Mouse (Mus musculus) kidney, embryonic 14.5 days (tissue): ENCODE results near the gene Btnl9. TPM values are rescaled to one million over a fixed set of nuclear protein-coding genes. Genes with fewer than 3 reads are reported as not detected.
A peak's percentile ranks its signal among the peaks of the same experiment; 100 is the strongest.

Source experiments
- ATAC-seq: fragments of 200-750 bp; cut with Nextera tagmentation; 2 replicates; pipeline ENCODE4 v1.8.0; 2017; ENCODE audit warnings: moderate number of reproducible peaks, mild to moderate bottlenecking, moderate TSS enrichment, moderate library complexity; ENCODE audit not compliant: low FRiP score, low TSS enrichment
- H3K27ac ChIP-seq: fragments of 300-500 bp; sonication (generic); 2 replicates; pipeline ENCODE4 v1.5.1; 2014; ENCODE audit warnings: low read depth, mild to moderate bottlenecking, low read length, moderate library complexity, mixed read lengths
- H3K27me3 ChIP-seq: fragments of 300-500 bp; sonication (generic); 2 replicates; pipeline ENCODE4 v1.6.1; 2014; ENCODE audit warnings: mild to moderate bottlenecking, low read length; ENCODE audit not compliant: control insufficient read depth, insufficient read depth
- H3K36me3 ChIP-seq: fragments of 300-500 bp; sonication (generic); 2 replicates; pipeline ENCODE4 v1.6.1; 2014; ENCODE audit warnings: low read length, mixed read lengths; ENCODE audit not compliant: control insufficient read depth, insufficient read depth
- H3K4me1 ChIP-seq: fragments of 300-500 bp; sonication (generic); 2 replicates; pipeline ENCODE4 v1.6.1; 2014; ENCODE audit warnings: low read length, mixed read lengths; ENCODE audit not compliant: control insufficient read depth, insufficient read depth
- H3K4me2 ChIP-seq: fragments of 300-500 bp; sonication (generic); replicated peaks from 2 replicates; pipeline ENCODE4 v1.6.1; 2014; ENCODE audit warnings: low read depth, mild to moderate bottlenecking, low read length
- H3K4me3 ChIP-seq: fragments of 300-500 bp; sonication (generic); 2 replicates; pipeline ENCODE4 v1.5.1; 2014; ENCODE audit warnings: mild to moderate bottlenecking, low read length
- H3K9ac ChIP-seq: fragments of 300-500 bp; sonication (generic); 2 replicates; pipeline ENCODE4 v1.6.1; 2014; ENCODE audit warnings: low read depth, mild to moderate bottlenecking, low read length, moderate library complexity
- H3K9me3 ChIP-seq: fragments of 300-500 bp; sonication (generic); 2 replicates; pipeline ENCODE4 v1.6.1; 2016; ENCODE audit warnings: low read length; ENCODE audit not compliant: control insufficient read depth
- WGBS: fragments of 180-500 bp; shearing (Covaris S2); extraction: QIAGEN DNeasy Blood & Tissue Kit; methylation state at CpG from one replicate; pipeline ENCODE4 v1.1.7; 2014; 5-methylcytosine and 5-hydroxymethylcytosine counted together
- polyA plus RNA-seq: library from polyadenylated mRNA; unstranded; fragments of >200 nt; fragmentation: Nextera tagmentation; extraction: Ambion mirVana; gene quantifications from 2 replicates; pipeline ENCODE4 v1.2.1, GENCODE M21; 2014

The Btnl9 gene
- polyA plus RNA-seq = 1.6 and 3.1 TPM in 2 replicates

DNA sequence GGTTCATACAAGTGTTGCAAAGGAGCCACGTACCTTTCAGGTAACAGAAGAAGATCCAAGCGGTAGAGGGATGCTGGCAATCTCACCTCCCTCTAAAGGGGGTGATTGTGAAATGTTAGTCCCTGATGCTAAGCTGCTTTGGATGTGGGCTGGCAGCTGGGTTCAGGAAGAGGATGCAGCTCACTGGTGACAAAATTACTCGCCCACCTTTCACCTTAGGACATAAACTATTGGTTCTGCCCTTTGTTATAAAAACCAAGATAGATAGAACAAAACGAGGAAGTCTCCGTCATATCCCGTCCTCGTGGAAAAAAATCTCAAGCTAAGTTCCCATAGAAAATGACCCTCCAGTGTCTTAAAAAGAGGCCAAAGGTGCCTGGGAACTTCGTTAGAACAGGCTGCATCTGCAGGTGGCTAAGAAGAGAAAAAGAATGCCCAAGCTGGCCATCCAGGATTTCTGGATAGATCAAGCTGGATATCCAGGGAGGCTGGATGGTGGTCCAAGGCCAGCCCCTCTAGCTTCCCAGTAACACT, at the start of gene Btnl9:
TSS of gene Btnl9 (minus strand) at position 205 of the 534 bp plus-strand sequence.
- H3K4me2 ChIP-seq = no peak within 1 kb of the TSS; the same call in 1 of the 2 replicates
- H3K36me3 ChIP-seq = no peaks in the 10 kb centered on the region
- H3K4me3 ChIP-seq = no peak within 1 kb of the TSS
- no peaks in the 10 kb centered on the region for H3K9me3 ChIP-seq
- no peaks in the 10 kb centered on the region for H3K4me1 ChIP-seq
- ATAC-seq = no peak
- WGBS = 67% methylated on average over 8 of the region's 8 CpGs
- no peak within 1 kb of the TSS for H3K27ac ChIP-seq
- H3K9ac ChIP-seq = no peak within 1 kb of the TSS
- no peaks in the 10 kb centered on the region for H3K27me3 ChIP-seq

DNA sequence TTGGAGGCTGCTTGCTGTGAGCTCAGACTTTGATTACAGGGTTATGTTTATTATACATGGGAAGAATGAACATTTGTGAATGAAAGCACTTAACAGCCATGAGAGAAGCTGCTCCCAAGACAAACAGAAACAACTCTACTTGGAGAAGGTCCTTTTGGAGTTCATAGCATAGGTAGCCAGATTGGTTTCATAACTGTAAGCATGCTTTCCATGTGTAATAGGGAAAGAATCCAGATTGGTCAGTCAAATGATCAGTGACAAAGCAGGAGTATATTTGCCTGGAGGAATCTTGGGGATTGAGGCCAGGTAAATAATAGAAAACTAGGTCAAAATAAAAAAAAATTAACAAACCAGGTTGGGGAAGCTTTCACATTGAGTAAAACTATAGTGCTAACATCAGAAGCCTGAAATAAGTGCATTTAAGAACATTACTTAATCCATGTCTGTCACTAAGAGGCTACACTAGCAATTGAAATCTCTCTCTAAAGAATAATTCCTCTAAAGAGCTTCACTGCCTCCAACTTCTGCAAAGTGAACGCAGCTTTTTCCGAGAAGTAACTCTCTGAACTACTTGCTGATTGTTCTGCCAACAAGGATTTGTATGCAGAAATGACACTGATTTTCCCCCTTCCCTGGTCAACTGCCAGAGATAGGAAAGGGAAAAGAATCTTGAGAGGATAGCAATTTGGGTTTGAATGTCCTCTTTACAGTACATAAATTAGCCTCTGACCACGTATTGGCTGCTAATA, 48.7 kb upstream of the Btnl9 start:
- no peak for ATAC-seq
- Histone ChIP-seq H3K4me3 (no peak overlapping the region), H3K4me1 (no peaks in the 10 kb centered on the region), H3K4me2 (no peak overlapping the region), H3K9ac (no peak overlapping the region), H3K9me3 (0 out of 2 replicates have a peak, but pooled peaks cover 3% of the 10 kb centered on the region), H3K27ac (no peak overlapping the region), H3K27me3 (no peaks in the 10 kb centered on the region), H3K36me3 (no peaks in the 10 kb centered on the region)
- 72% methylated on average over 3 of the region's 3 CpGs for WGBS

DNA sequence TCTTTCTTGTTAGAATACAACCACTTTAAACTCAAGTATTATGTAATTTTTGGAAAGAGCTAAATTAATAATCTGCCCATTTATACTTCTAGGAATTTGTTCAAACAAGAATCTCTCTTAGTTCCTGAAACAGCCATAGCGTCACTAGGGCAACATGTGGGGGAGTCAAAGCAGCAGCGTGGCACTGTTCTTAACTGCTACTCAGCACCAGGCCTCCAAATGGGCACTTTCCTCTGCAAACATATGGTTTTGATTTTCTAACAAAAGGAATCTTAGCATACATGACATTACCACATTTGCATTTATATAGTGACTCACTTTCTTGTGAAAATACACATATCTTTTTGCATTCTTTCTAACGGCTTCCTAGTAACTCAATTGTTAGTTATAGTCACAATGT, 45.8 kb upstream of the Btnl9 start:
- no peak for ATAC-seq
- Histone ChIP-seq H3K4me3 (no peak overlapping the region), H3K4me2 (no peak overlapping the region), H3K27me3 (no peaks in the 10 kb centered on the region), H3K4me1 (no peaks in the 10 kb centered on the region), H3K36me3 (no peaks in the 10 kb centered on the region), H3K27ac (no peak overlapping the region), H3K9me3 (no peaks in the 10 kb centered on the region), H3K9ac (no peak overlapping the region)
- 75% methylated on average over 3 of the region's 3 CpGs for WGBS

DNA sequence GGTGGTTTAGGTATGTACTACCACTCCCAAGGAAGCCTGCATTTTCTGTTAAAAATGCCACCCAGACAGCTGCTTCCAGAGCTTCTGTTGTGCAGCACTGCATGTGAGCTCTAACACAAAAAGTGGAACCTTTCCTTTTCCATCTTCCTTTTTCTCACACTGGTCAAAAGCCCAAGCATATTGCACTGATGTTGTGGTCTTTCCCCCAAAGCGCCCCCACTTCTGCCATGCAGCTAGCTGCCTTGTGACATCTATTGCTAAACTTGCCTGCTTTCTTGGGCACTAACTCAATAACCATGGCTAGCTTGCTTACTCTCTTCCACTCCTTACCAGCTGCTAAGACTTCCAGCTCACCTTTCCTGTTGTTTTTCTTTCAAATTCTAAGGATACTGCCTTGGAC, 37.5 kb upstream of the Btnl9 start:
- no peak for ATAC-seq
- no peak overlapping the region for H3K4me3 ChIP-seq
- no peak overlapping the region for H3K4me2 ChIP-seq
- 85% methylated on average over 1 of the region's 1 CpGs for WGBS
- H3K27me3 ChIP-seq = no peaks in the 10 kb centered on the region
- no peaks in the 10 kb centered on the region for H3K4me1 ChIP-seq
- no peak overlapping the region for H3K9ac ChIP-seq
- H3K9me3 ChIP-seq = no peaks in the 10 kb centered on the region
- H3K27ac ChIP-seq = no peak overlapping the region
- H3K36me3 ChIP-seq = no peaks in the 10 kb centered on the region

DNA sequence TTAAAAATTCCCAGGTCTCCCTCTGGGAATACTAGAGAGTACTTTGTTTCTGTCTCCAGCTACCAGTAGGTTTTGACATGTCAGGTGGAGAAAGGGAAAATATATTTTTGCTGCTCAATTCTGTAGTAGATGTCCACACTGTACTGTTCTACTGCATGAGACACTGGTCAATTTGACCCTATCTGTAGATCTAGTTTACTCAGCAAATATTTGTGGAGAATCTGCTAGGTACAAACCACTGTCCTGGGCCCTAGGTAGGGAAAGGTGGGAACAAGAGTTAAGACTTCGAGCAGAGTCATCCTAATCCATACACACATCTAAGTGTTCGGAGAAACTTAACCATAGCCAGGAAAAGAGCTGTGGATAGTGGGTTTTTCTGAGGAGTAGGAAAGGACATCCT, 32.3 kb upstream of the Btnl9 start:
- no peak overlapping the region for H3K4me3 ChIP-seq
- H3K4me2 ChIP-seq = no peak overlapping the region
- H3K9ac ChIP-seq = no peak overlapping the region
- H3K36me3 ChIP-seq = peaks cover 34% of the 10 kb centered on the region
- no peak for ATAC-seq
- no peaks in the 10 kb centered on the region for H3K9me3 ChIP-seq
- H3K27me3 ChIP-seq = no peaks in the 10 kb centered on the region
- H3K27ac ChIP-seq = no peak overlapping the region
- 98% methylated on average over 2 of the region's 2 CpGs for WGBS
- no peaks in the 10 kb centered on the region for H3K4me1 ChIP-seq

DNA sequence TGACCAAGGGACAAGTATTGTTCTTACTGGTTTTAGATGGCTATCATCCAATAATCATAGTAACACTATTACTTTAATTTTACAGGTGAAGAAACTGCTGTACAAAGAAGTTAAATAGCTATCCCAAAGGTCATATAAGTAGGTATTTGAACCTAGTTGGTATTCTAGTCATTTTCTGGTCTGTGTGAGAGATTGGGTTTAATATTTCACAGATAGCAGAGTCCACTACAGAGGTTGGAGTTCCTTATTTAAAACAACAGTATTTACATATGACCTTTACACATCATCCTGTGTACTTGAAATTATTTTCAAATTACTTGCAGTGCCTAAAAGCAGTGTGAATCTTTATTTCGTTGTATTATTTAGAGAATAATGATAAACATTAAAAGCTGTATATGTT, 26.5 kb upstream of the Btnl9 start:
- H3K27ac ChIP-seq = no peak overlapping the region
- no peaks in the 10 kb centered on the region for H3K9me3 ChIP-seq
- peaks cover 49% of the 10 kb centered on the region for H3K36me3 ChIP-seq
- no peak overlapping the region for H3K4me2 ChIP-seq
- H3K9ac ChIP-seq = no peak overlapping the region
- ATAC-seq = no peak
- no peaks in the 10 kb centered on the region for H3K4me1 ChIP-seq
- no peak overlapping the region for H3K4me3 ChIP-seq
- 100% methylated on average over 1 of the region's 1 CpGs for WGBS
- no peaks in the 10 kb centered on the region for H3K27me3 ChIP-seq

DNA sequence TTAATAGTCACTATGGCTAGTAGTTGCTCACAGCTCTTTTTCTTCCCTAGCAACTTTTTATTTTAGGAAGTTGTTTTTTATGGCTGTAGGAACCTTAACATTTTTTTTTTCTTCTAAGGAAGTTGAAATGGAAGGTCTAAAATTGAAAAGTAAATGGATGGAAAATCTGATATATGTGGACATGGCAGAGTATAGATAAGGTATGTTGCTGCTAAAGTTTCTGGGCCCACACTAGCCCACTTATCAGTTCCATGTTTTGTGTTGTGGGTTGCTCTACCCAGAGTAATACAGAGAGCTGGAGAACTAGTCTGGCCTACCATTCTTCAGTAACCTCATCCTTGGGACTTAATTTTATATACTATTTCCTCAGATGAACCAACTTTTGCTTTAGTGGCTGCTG, 25.6 kb upstream of the Btnl9 start:
- no peaks in the 10 kb centered on the region for H3K4me1 ChIP-seq
- peaks cover 48% of the 10 kb centered on the region for H3K36me3 ChIP-seq

DNA sequence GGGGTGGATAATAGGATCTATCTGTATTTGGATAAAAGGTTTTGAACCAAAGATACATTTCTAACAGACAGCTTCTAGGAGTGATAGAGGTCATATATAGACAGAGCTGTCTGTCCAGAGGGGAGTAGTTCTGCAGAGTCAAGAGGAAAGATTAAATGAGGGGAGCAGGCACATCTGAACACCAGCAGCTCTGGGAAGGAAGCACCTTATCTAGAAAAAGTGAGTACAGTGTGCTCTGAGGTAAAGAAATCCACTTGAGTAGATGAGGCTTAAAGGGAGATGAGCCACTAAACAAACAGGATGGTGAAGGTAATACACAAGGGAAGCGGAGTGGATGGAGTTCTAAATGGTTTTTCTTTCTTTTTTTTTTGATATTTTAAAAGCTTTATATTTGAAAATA, 20.5 kb upstream of the Btnl9 start:
- Histone ChIP-seq H3K27ac (no peak overlapping the region), H3K9ac (no peak overlapping the region), H3K36me3 (peaks cover 9% of the 10 kb centered on the region), H3K9me3 (no peaks in the 10 kb centered on the region), H3K27me3 (no peaks in the 10 kb centered on the region), H3K4me1 (peaks cover 6% of the 10 kb centered on the region; the same call in 1 of the 2 replicates), H3K4me2 (no peak overlapping the region), H3K4me3 (no peak overlapping the region)
- 94% methylated on average over 1 of the region's 1 CpGs for WGBS
- ATAC-seq = no peak

More for the DNA sequence above, 25.6 kb upstream of the Btnl9 start:
- Histone ChIP-seq H3K4me2 (no peak overlapping the region), H3K9me3 (no peaks in the 10 kb centered on the region), H3K4me3 (no peak overlapping the region), H3K27me3 (no peaks in the 10 kb centered on the region), H3K9ac (no peak overlapping the region), H3K27ac (no peak overlapping the region)
- ATAC-seq = no peak

DNA sequence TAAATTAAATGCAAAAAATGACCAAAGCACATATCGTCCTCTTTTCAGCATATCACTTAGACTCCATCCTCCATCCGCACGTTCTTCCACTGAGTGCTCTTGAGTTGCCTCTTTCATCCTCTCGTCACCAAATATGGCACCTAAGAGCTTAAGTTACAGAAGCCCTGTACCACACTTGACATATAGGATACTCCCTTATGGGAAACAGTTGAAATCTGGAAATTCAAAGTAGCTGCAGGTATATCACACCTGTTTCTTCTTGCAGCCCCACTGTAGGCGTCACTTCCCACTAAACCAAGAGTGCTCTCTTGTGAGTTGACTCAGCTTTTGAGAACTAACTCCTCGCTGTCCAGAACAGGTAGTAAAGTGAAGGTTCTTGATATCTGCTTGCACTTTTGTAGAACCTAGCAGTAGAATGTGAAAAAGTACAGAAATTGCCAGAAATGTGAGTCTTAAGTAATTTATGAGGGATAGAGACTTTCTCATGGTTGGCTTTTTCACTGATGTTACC, 18.2 kb upstream of the Btnl9 start:
- no peaks in the 10 kb centered on the region for H3K9me3 ChIP-seq
- ATAC-seq = no peak
- H3K4me3 ChIP-seq = peak overlapping the region; percentile 88
- no peak overlapping the region for H3K27ac ChIP-seq
- whole genome bisulfite sequencing = 77% methylated on average over 6 of the region's 6 CpGs
- no peak overlapping the region for H3K9ac ChIP-seq
- peaks cover 9% of the 10 kb centered on the region for H3K36me3 ChIP-seq
- peaks cover 6% of the 10 kb centered on the region; the same call in 1 of the 2 replicates for H3K4me1 ChIP-seq
- H3K27me3 ChIP-seq = no peaks in the 10 kb centered on the region
- peak overlapping the region; percentile 75 for H3K4me2 ChIP-seq
